Mouse (Mus musculus): ENCODE data around the gene Arl13a.
A peak's percentile ranks its signal among the peaks of the same experiment; 100 is the strongest.
"Not testable (repeated sequence)": the region's sequence is repeated elsewhere in the genome, so short reads cannot be mapped to it uniquely, and the experiment has no call there.

Gene Arl13a

DNA sequence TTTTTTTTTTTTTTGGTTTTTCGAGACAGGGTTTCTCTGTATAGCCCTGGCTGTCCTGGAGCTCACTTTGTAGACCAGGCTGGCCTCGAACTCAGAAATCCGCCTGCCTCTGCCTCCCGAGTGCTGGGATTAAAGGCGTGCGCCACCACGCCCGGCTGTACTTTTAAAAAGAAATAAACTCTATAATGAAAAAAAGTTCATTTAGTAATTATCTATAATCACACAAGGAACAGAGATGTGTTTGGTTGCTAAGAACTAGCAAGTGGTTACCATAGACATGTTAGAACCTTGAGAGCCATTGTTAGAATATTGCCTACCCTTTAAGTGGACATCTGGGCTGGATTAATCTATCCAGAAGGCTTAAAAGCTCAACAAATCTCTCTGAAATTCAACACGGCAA, at the start of gene Arl13a:
TSS of gene Arl13a (plus strand) at position 301 of the 400 bp plus-strand sequence.
- not testable (repeated sequence) for DNase-seq

DNA sequence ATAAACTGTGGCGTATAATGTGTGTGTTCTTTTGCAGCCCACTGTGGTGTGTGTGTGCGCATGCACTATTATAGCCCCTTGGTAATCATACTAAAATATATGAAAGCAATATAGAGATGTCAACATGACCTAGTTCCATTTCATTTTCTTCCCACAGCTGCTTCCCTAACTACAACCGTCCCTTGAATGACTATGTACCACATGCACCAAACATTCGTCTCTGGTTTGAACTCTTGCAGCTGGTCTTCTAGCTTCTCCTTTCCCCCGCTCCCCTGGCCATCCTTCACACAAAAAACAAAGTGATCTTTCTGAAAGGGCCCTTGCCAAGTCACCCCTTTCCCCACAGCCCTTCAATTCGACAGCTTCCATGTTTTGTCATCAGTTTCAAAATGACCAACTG, 47.3 kb upstream of the Arl13a start:
- DNase-seq = no peak

DNA sequence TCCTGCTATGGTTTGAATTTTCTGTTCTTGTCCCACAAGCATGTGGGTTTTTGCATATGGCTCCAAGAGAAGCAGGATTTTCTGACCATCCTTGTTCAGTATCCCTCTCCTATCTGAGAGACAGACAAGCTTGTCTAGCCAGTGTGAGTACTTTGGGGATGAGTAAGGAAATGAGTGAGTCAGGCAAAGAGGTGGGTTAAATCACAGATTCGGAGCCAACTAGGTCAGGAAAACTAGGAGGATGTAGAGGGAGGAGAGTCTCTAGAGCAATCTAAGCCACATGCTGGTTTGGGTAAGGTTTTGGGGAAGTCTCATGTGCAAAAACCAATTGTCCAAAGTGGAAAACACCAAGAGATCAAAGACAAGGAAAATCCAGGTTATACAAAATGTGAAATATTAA, 45.8 kb upstream of the Arl13a start:
- DNase-seq = no peak

GRCm38 (mm10) chrX:134141986-134142385, 45.3 kb upstream of the Arl13a start:
- no peak for DNase-seq

GRCm38 (mm10) chrX:134158151-134158550, 29.1 kb upstream of the Arl13a start:
- DNase-seq = no peak

- no peak for DNase-seq
These were observed 26.9 kb upstream of the Arl13a start for GRCm38 (mm10) chrX:134160442-134160841.

- peak; percentile 26 to 53 for DNase-seq
These were observed 25.1 kb upstream of the Arl13a start, which contains the start of gene Xkrx for GRCm38 (mm10) chrX:134162043-134162720. Gene Xkrx, minus strand, starts transcription at chrX:134162076.

GRCm38 (mm10) chrX:134162826-134163225, 24.5 kb upstream of the Arl13a start:
- peak; percentile 32 to 33 for DNase-seq

- peak; percentile 10 to 16 for DNase-seq
These were observed 23.8 kb upstream of the Arl13a start for GRCm38 (mm10) chrX:134163484-134163883.

DNA sequence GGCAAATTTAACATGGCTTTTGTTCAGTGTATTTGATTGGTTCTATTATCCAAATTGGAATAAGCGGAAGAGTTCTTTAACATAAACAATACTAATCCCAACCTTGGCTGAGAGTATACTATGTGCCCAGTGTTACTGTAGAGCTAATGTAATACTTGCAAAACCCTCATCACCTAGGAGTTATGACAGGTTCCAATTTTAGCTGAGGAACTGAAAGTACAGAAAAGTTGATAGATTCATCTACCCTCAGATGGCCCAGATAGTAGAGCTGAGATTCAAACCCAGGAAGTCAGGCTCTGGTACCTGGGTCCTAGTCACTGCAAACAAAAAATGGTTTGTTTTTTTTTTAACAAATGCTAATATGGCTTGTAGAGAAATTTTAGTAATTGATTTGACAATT, 16.7 kb upstream of the Arl13a start:
- DNase-seq = no peak

GRCm38 (mm10) chrX:134174699-134175098, 12.6 kb upstream of the Arl13a start:
- DNase-seq = no peak

GRCm38 (mm10) chrX:134208491-134208890, 21.2 kb downstream of the Arl13a start:
- no peak for DNase-seq

DNA sequence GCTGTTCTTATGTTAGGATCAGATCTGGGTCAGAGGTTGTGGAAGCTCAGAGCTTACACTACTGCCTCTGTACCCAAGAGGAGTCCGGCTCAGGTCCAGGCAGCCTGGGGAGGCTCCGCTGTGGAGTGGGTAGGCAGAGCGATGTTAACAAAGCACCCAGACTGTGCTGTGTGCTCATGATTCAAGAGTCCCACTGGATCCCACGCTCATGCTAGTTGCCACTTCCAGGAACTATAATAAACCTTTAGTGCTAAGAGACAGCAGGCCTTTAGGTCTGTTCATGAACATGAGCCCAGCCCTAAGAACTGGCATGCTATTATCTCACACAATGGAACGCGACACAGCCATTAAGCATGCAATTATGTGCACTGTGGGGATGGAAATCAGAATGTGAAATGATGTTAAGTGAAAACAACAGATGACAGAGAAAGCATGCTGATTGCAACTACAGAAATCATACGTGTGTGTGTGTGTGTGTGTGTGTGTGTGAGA, 23.9 kb downstream of the Arl13a start:
- no peak for DNase-seq

- no peak for DNase-seq
These were observed 30.9 kb downstream of the Arl13a start for GRCm38 (mm10) chrX:134218161-134218560.

GRCm38 (mm10) chrX:134220618-134221017, 33.3 kb downstream of the Arl13a start:
- no peak for DNase-seq

DNA sequence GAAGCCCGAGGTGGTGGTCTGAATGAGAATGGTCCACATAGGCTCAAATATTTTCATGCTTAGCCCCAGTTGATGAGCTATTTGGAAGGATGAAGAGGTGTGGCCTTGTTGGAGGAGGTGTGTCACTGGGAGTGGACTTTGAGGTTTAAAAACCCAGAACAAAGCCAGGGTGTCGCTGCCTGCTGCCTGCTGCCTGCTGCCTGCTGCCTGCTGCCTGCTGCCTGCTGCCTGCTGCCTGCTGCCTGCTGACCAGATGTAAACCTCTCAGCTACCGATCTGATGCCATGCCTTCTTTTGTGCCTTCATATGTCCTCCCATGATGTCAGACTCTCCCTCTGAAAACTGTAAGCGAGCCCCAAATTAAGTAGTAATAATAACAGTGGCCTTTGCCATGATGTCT, 34.6 kb downstream of the Arl13a start, which contains the start of gene Nox1:
TSS of gene Nox1 (minus strand) at position 101 of the 400 bp plus-strand sequence.
- no peak for DNase-seq

GRCm38 (mm10) chrX:134233048-134233447, 45.7 kb downstream of the Arl13a start:
- DNase-seq = no peak

DNA sequence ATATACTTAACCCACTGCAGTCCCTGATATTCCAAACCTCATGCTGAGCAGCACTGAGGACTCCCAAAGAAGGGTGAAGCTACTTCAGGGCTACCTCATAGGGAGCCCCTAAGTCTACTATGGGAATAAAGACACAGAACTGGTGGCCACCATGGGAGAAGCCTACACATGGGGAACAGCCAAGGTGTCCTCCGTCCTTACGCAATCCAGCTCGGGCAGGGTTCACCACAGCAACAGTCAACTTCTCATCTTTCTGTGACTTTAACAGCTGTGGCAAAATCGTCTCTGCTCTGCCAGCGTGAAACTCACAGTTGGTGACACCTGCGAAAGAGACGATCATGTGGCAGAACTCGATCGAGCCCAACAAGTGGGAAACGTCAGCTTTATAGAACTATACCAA, 51.0 kb downstream of the Arl13a start:
- DNase-seq = no peak

- DNase-seq = no peak
These were observed 58.6 kb downstream of the Arl13a start for GRCm38 (mm10) chrX:134245946-134246345.

DNA sequence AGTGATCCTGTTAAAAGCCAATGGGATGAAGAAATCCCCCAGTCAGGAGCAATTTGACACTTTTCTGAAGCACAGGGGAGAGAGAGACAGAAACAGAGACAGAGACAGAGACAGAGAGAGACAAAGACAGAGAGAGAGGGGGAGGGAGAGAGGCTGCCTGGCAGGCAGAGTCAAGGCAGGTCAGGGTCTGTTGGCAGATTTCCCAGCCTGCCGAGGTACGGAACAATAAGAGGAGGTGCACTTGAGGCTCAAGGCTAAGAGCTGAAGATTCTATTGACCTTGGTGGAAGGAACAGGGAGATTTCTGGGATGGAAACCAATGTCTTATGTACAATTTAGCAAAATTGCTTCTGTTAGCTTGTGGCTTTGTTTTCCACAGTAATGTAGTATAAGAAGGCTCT, 60.9 kb downstream of the Arl13a start:
- DNase-seq = no peak

All from spleen, adult 18-20 months (tissue).